Mouse (Mus musculus) heart, adult 2 months (tissue): Measurements from ENCODE around the gene Phf12.

ENCODE experiments used
- CTCF ChIP-seq: fragments of 200-600 bp; IDR thresholded peaks from 2 replicates; pipeline ENCODE4 v1.8.1; 2022; ENCODE audit warnings: antibody characterized with exemption, mild to moderate bottlenecking, moderate library complexity
- EP300 ChIP-seq: fragments of 200-500 bp; IDR thresholded peaks from 2 replicates; pipeline ENCODE4 v1.6.1; 2011; ENCODE audit warnings: low read depth, low read length, control low read depth; ENCODE audit not compliant: insufficient read depth
- POLR2A ChIP-seq: fragments of 200-500 bp; IDR thresholded peaks from 2 replicates; pipeline ENCODE4 v1.6.1; 2011; ENCODE audit warnings: mild to moderate bottlenecking, low read depth, low read length, control low read depth; ENCODE audit not compliant: insufficient read depth

GRCm38 (mm10) chr11:77950797-77951228 lies 31.7 kb upstream of the Phf12 start:
- TF ChIP-seq CTCF (no peak), POLR2A (no peak), EP300 (no peak)
